Mouse (Mus musculus) spleen, adult 2 months (tissue): ENCODE measurements at regions not wholly inside any gene's neighbourhood (a gene's known extent, or its start where the extent isn't known, plus 50 kb on each side); places are given as distances from the start of the nearest gene placed in this dataset.

Source experiments
- DNase-seq, 2 experiments: peaks; one replicate each; pipeline versions ENCODE4 v3.0.0 to v3.0.0-alpha.2; 2012 to 2021; ENCODE audit warnings: low spot score in 2 of 2, low read depth in 1 of 2
- H3K27ac ChIP-seq: fragments of 200-500 bp; 2 replicates; pipeline ENCODE4 v1.5.1; 2012; ENCODE audit warnings: low read length, inconsistent platforms; ENCODE audit not compliant: insufficient read depth
- H3K27me3 ChIP-seq: fragments of 200-500 bp; 2 replicates; pipeline ENCODE4 v1.6.1; 2012; ENCODE audit warnings: mild to moderate bottlenecking, moderate library complexity, low read length, inconsistent platforms; ENCODE audit not compliant: control insufficient read depth, insufficient read depth
- H3K36me3 ChIP-seq: fragments of 200-500 bp; 2 replicates; pipeline ENCODE4 v1.6.1; 2012; ENCODE audit warnings: mild to moderate bottlenecking, low read length, inconsistent platforms; ENCODE audit not compliant: control insufficient read depth, insufficient read depth
- H3K4me1 ChIP-seq: fragments of 200-500 bp; 2 replicates; pipeline ENCODE4 v1.6.1; 2011; ENCODE audit warnings: inconsistent platforms; ENCODE audit not compliant: control insufficient read depth, insufficient read depth, insufficient read length
- H3K4me3 ChIP-seq: fragments of 200-500 bp; 2 replicates; pipeline ENCODE4 v1.5.1; 2011; ENCODE audit warnings: mild to moderate bottlenecking, inconsistent platforms; ENCODE audit not compliant: insufficient read depth, insufficient read length; ENCODE audit errors: extremely low read depth
- CTCF ChIP-seq: fragments of 200-500 bp; IDR thresholded peaks from 2 replicates; pipeline ENCODE4 v1.5.1; 2011; ENCODE audit warnings: mild to moderate bottlenecking, inconsistent platforms; ENCODE audit not compliant: insufficient read depth, insufficient read length, insufficient replicate concordance; ENCODE audit errors: extremely low read depth
- POLR2A ChIP-seq: fragments of 200-500 bp; IDR thresholded peaks from 2 replicates; pipeline ENCODE4 v1.6.1; 2011; ENCODE audit warnings: low read depth, low read length, inconsistent platforms
- WGBS: fragments of 180-500 bp; shearing (Covaris S2); methylation state at CpG from one replicate; pipeline ENCODE4 v1.1.7; 2018; 5-methylcytosine and 5-hydroxymethylcytosine counted together

GRCm38 (mm10) chr12:107212826-107213225, 275.6 kb upstream of the 3110018I06Rik start:
- Histone ChIP-seq H3K36me3 (no peaks in the 10 kb centered on the region), H3K27me3 (no peaks in the 10 kb centered on the region), H3K4me3 (no peak overlapping the region), H3K27ac (no peak overlapping the region), H3K4me1 (no peaks in the 10 kb centered on the region)
- DNase-seq = no peak
- 87% methylated on average over 10 of the region's 10 CpGs for WGBS
- TF ChIP-seq CTCF (no peak), POLR2A (no peak)

GRCm38 (mm10) chr12:107216119-107216518, 272.3 kb upstream of the 3110018I06Rik start:
- Histone ChIP-seq H3K4me3 (no peak overlapping the region), H3K27me3 (no peaks in the 10 kb centered on the region), H3K4me1 (no peaks in the 10 kb centered on the region), H3K27ac (no peak overlapping the region), H3K36me3 (no peaks in the 10 kb centered on the region)
- 75% methylated on average over 8 of the region's 8 CpGs for WGBS
- no peak for DNase-seq
- TF ChIP-seq POLR2A (no peak), CTCF (no peak)

GRCm38 (mm10) chr12:107221276-107221970, 267.0 kb upstream of the 3110018I06Rik start:
- Histone ChIP-seq H3K27me3 (no peaks in the 10 kb centered on the region), H3K36me3 (no peaks in the 10 kb centered on the region), H3K4me1 (no peaks in the 10 kb centered on the region), H3K27ac (no peak overlapping the region), H3K4me3 (no peak overlapping the region)
- TF ChIP-seq POLR2A (no peak), CTCF (no peak)
- no peak for DNase-seq
- 82% methylated on average over 7 of the region's 7 CpGs for WGBS

- 79% methylated on average over 7 of the region's 7 CpGs for WGBS
- no peak overlapping the region for H3K4me3 ChIP-seq
- no peak for TF ChIP-seq CTCF
- TF ChIP-seq POLR2A = no peak
These were observed 266.3 kb upstream of the 3110018I06Rik start for GRCm38 (mm10) chr12:107222106-107222505.

GRCm38 (mm10) chr12:107230097-107230496, 258.3 kb upstream of the 3110018I06Rik start:
- Histone ChIP-seq H3K27ac (no peak overlapping the region), H3K4me1 (no peaks in the 10 kb centered on the region), H3K4me3 (no peak overlapping the region), H3K27me3 (no peaks in the 10 kb centered on the region), H3K36me3 (no peaks in the 10 kb centered on the region)
- TF ChIP-seq POLR2A (no peak), CTCF (no peak)
- WGBS = 81% methylated on average over 3 of the region's 3 CpGs
- no peak for DNase-seq

More at GRCm38 (mm10) chr12:107222106-107222505, 266.3 kb upstream of the 3110018I06Rik start:
- no peak for DNase-seq
- Histone ChIP-seq H3K27me3 (no peaks in the 10 kb centered on the region), H3K36me3 (no peaks in the 10 kb centered on the region), H3K27ac (no peak overlapping the region), H3K4me1 (no peaks in the 10 kb centered on the region)

GRCm38 (mm10) chr12:107231629-107232028, 256.8 kb upstream of the 3110018I06Rik start:
- no peak overlapping the region for H3K4me3 ChIP-seq
- TF ChIP-seq POLR2A (no peak), CTCF (no peak)
- no peaks in the 10 kb centered on the region for H3K27me3 ChIP-seq
- no peak overlapping the region for H3K27ac ChIP-seq
- no peaks in the 10 kb centered on the region for H3K36me3 ChIP-seq
- 40% methylated on average over 1 of the region's 1 CpGs for WGBS
- no peaks in the 10 kb centered on the region for H3K4me1 ChIP-seq
- DNase-seq = no peak

GRCm38 (mm10) chr12:107250747-107251470, 237.5 kb upstream of the 3110018I06Rik start:
- Histone ChIP-seq H3K27ac (no peak overlapping the region), H3K4me3 (no peak overlapping the region)
- no peak for DNase-seq

More at GRCm38 (mm10) chr12:107250747-107251470, 237.5 kb upstream of the 3110018I06Rik start:
- TF ChIP-seq CTCF = no peak
- TF ChIP-seq POLR2A = no peak
- H3K27me3 ChIP-seq = no peaks in the 10 kb centered on the region
- H3K36me3 ChIP-seq = no peaks in the 10 kb centered on the region
- WGBS = 91% methylated on average over 9 of the region's 9 CpGs
- H3K4me1 ChIP-seq = no peaks in the 10 kb centered on the region
